In the genomic region with DNA sequence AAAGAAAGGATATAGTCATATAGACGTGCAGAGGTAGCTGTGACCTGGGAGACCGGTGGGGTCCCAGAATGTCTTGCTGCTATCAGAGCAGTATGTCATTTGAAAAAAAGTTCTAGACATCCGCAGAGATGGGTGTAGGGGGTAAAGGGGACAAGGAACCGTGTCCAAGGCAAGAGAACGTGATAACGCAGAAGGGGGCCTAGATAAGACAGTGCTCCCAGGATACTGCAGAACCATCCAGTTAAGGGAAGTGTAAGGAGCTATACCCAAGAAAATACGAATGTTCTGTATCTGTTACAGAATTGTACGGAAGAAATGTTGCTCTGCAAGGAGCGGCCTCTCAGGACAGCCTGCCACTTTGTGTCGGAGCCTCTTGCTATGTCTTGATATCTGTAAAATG, we compare ENCODE assay signal across 15 mouse cellular contexts.
"Had no signal": no experiment of that assay in that cellular context is flagged by ENCODE, and none has a peak within 500 bp of the region (broad histone marks: within the 10 kb centered on the region; RNA-seq: fewer than 3 reads in every experiment).

No protein-coding gene starts in this region.

- H3K9me3 ChIP-seq: limb, embryonic 10.5 days; limb, embryonic 13.5 days; lung, embryonic 15.5 days; midbrain, embryonic 10.5 days; midbrain, embryonic 13.5 days had no signal

- ATAC-seq: midbrain, embryonic 13.5 days had no signal

- H3K4me1 ChIP-seq: lung, embryonic 15.5 days; megakaryocyte, embryonic 14.5 days; midbrain, embryonic 13.5 days had no signal

- DNase-seq: kidney, postnatal 25 days; layer of hippocampus, adult 9-11 months; lung, adult 18-20 months; lung, postnatal 10 days; right cerebral cortex, postnatal 4 days; thymus, adult 18-20 months; thymus, postnatal 36 days had no signal

- H3K9ac ChIP-seq: limb, embryonic 13.5 days; lung, embryonic 15.5 days; midbrain, embryonic 13.5 days had no signal

- H3K4me2 ChIP-seq: limb, embryonic 13.5 days; lung, embryonic 15.5 days; midbrain, embryonic 13.5 days had no signal

- H3K27ac ChIP-seq: kidney, postnatal 0 days; layer of hippocampus, adult 2 months; limb, embryonic 10.5 days; limb, embryonic 13.5 days; lung, embryonic 15.5 days; midbrain, embryonic 10.5 days; midbrain, embryonic 13.5 days had no signal

- H3K4me3 ChIP-seq: layer of hippocampus, adult 2 months; limb, embryonic 10.5 days; limb, embryonic 13.5 days; lung, embryonic 15.5 days; megakaryocyte, embryonic 14.5 days; midbrain, embryonic 10.5 days; midbrain, embryonic 13.5 days had no signal

- H3K36me3 ChIP-seq: limb, embryonic 10.5 days; limb, embryonic 13.5 days; lung, embryonic 15.5 days; midbrain, embryonic 10.5 days; midbrain, embryonic 13.5 days had no signal

- H3K27me3 ChIP-seq: limb, embryonic 13.5 days; lung, embryonic 15.5 days; megakaryocyte, embryonic 14.5 days; midbrain, embryonic 13.5 days had no signal
